Mouse (Mus musculus): ENCODE data around the gene Zfp27. TPM values are rescaled to one million over a fixed set of nuclear protein-coding genes. Genes with fewer than 3 reads are reported as not detected.
A peak's percentile ranks its signal among the peaks of the same experiment; 100 is the strongest.

Zfp27 gene
- total RNA-seq (2021), result 10 to 100 TPM; 10.9 to 14.7 TPM
- long read RNA-seq, experiment 1, partial matches to known transcripts, result 0 of 15 reads
- long read RNA-seq, experiment 1, other reads (novel, unspliced or antisense), result 10 of 15 reads
- long read RNA-seq, experiment 2, partial matches to known transcripts, result 0 of 15 reads
- long read RNA-seq, experiment 2, other reads (novel, unspliced or antisense), result 10 of 15 reads

DNA sequence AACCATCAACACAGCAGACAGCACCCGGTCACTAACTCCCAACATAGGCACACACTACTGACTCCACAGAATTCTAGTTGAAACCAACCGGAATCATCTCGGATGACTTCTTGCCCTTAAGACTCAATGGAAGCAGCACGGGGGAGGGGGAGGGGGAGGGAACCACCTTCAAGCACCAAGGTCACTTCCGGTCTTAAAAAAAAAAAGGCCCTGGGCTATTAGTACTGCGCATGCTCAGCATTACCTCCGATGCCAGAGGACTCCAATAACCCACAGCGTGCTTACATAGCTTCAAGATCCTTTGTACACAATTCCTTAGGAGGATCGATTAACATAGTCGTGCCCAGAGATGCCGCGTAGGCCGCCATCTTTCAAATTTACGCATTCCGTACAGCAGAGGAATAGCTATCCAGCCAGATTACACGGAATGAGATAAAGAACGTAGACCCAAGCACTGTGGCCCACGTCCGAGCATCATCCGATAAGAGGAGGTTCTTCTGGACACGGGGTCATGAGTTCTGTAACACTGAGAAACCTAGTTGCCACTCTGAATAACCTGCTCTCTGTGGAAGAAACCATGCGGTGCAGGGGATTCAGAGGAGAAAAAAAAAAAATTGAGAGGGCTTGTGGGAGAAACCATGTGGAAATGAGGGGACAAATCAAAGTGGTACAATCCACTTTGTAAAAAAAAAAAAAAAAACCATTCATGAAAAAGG is at the start of gene Zfp27:
Gene Zfp27, minus strand, starts transcription at position 607 of the 716 bp plus-strand sequence.
- DNase-seq (ENCODE audit: low spot score in 2 of 2), result peak in 1 of 2 experiments; percentile 37

DNA sequence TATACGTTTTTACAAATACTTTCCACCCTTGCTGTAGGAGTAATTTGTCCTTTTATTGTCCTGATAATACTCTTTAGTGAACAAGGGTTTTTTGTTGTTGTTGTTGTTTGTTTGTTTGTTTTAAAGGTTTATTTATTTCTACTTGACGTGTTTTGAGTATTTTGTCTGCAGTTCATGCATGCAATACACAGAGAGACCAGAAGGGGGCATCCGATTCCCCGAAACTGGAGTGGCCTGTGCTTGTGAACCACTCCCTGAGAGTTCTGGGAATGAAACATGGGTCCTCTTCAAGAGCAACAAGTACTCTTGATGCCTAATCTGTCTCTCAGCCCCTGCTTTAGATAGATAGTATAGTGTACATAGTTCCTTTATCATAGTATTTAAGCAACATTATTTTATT is 48.4 kb upstream of the Zfp27 start:
- peak in 1 of 2 experiments; percentile 38 for DNase-seq (ENCODE audit: low spot score in 2 of 2)

DNA sequence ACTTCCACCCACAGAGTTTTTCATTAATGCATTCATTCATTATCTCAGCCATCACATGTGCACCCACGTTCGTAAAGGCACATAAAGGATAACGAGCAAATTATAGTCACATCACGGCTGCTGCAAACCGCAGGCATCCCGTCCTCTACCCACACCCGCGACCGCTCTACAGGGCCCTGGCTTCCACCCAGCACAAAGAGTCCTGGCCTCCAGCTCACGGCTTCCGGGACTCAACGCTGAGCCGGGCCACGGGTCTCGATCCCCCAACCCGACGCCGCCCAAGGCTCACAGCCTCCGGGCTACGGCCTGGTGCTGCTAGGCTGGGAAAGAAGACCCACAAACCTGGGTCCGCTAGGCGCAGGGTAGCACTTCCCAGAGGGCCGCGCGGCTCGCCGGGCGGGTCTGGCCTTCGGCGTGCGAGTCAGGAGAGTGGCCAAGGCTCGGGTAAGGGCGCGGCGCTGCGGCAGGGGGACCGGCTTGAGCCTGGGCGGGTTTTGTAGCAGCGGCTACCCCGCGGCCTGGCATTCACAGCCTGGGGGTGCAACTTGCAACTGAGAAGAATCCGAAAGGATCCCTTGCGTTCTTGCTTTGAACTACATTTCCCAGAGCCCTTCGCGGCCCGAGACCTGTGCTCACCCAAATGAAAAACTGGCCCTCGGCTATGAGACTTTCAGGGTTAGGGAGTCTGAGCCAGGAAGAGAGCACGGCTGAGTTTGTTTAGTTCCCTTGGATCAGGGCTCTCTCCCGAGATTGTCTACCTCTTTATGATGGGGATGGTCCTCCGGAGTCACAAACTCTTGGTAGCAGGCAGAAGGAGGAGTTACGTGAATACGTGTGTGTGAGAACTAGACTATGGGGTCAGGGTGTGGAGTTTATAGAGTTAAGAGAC is 47.4 kb upstream of the Zfp27 start, which contains the start of gene Zfp74:
Gene Zfp74, minus strand, starts transcription at position 577 of the 889 bp plus-strand sequence.
- peak; percentile 52 to 77 for DNase-seq (ENCODE audit: low spot score in 2 of 2)

DNA sequence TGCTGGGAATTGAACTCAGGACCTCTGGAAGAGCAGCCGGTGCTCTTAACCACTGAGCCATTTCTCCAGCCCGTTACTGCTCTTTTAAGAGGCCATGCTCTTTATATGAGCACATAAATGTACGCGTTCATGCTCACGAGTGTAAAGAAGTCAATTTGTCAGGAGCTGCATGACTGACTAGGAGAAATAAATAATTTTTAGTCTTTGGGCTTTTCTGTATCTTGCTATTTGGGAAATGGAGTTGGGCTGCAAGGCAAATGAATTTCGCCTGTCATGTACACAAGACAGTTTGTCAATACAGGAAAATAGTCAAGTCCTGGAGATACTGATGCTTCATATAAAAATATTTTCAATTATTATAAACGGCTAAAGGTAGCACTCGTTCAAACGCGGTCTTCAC is 46.7 kb upstream of the Zfp27 start:
- DNase-seq (ENCODE audit: low spot score in 2 of 2), result no peak

DNA sequence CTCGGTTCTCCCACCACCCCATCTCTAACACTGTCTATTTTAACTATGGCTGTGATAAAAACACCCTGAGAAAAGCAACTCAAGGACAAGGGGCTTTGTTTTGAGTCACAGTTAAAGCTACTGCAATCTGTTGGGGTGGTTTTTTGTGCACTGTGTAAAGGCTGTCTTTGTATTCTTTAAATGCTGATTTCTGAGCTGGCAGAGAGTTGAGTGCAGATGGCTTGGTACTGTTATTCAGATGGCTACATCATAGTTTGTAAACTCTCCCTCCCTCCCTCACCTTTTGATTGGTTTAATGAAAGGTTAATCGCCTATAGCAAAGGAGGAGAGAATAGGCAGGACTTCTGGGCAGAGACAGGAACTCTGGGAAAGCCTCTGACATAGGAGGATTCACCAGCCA is 37.8 kb upstream of the Zfp27 start:
- no peak for DNase-seq (ENCODE audit: low spot score in 2 of 2)

DNA sequence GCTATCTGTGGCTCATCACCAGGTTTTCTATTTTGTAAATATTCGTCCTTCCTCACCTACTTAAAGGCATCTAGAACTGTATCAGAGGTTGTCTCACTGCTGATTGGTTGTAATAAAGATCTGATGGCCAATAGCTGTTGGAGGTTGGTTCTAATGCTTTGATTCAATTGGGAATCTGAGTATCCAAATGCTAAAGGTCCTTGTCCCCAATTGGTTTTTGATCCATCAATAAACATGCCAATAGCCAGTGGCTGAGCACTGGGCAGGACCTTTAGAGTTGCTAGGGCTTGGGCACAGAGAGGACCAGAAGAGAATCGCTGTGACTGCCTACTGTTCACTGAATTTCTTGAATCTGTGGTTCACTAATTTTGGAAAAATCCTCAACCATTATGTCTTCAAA is 37.3 kb upstream of the Zfp27 start:
- no peak for DNase-seq (ENCODE audit: low spot score in 2 of 2)

DNA sequence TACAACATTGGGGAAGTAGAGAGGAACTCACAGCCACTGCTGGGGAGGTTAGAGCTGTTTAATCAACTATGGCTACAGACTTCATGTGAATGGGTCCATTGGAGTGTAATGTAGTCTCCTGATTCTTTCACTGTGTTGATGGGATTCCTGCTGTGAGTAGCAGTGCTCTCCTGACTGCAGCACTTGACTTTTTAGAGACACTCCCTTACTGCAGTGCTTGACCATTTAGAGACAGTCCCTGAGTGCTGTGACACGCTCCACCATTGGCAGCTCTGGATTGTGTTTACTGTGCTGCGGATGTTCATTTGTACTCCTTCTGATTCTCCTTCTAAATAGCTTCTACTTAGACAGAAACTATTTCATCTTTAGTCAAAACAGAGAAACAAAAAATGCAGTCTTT is 36.4 kb upstream of the Zfp27 start:
- no peak for DNase-seq (ENCODE audit: low spot score in 2 of 2)

DNA sequence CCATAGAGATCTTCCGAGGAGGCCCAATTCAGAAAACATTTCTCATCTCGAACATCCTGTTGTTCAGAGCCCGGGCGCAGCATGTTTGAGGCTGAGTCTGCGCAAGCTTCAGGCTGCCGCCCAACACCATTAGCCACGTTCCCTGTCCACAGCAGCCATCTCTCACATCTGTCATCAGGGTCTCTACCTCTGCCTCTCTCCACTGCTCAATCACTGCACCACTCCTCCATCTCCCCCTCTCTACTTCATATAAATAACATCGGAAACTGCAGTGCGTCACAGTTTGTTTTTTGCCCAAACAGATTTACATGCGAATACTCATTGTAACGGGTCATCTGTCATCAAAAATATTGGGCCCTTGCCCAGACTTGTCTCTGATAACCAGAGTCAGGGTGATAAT is 34.7 kb upstream of the Zfp27 start:
- no peak for DNase-seq (ENCODE audit: low spot score in 2 of 2)

DNA sequence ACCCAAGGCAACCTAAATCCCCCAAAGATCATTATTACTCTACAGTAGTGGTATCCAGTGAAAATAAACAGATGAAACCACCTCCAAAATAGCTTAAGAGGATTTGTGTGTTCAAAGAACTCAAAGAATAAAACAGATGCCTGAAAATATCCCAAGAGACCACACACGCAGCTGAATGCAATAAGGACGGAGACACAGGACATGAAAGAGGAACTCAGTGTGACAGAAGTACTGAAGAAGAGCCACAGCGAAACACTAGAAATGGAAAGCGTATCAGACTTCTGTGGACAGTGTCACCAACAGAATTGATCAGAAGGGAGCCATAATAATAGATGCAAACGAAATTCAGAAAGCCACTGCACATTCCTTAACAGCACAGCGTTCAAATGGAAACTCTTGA is 32.5 kb upstream of the Zfp27 start:
- DNase-seq (ENCODE audit: low spot score in 2 of 2), result no peak

DNA sequence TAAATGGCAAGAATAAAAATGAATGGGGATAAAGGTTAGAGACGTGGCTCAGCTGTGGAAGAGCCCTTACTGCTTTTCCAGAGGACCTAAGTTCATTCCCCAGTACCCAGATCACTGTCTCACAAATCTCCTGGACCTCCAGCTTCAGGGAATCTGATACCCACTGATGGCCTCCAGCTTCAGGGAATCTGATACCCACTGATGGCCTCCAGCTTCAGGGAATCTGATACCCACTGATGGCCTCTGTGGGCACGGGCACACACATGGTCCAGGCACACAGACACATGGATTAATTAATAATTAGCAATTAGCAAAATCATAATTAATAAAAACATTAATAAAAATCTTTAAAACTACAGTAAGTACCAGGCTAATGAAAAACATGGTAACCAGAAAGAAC is 16.4 kb upstream of the Zfp27 start:
- DNase-seq (ENCODE audit: low spot score in 2 of 2), result no peak

DNA sequence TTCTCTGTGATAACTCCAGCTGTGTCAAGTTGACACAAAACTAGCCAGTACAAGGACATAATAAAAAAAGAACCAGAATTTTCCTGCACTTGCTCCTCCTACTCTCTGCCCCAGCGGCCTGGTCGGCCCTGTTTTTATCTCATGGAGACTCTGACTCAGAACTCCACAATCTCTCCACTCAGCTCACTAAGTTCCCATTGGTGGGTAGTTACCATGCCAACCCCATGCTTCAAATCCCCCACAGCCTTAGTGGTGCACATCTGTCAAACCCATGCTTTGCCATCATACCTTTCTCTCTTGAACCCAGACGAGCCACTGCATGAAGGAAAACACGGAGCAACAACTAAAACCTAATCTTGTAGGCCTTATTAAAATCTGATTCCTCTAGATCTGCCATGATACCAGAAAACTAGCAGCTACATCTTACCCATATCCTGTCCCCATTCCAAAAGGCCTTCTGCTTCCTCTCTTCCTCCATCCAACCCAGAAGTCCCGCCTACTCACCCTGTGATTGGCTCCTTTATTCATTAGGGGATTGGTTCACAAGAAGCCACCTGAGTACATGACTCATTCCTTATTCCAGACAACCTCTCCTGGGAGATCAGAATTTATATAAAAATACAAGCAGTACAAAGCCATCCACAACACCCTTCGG is 15.2 kb upstream of the Zfp27 start:
- no peak for DNase-seq (ENCODE audit: low spot score in 2 of 2)

DNA sequence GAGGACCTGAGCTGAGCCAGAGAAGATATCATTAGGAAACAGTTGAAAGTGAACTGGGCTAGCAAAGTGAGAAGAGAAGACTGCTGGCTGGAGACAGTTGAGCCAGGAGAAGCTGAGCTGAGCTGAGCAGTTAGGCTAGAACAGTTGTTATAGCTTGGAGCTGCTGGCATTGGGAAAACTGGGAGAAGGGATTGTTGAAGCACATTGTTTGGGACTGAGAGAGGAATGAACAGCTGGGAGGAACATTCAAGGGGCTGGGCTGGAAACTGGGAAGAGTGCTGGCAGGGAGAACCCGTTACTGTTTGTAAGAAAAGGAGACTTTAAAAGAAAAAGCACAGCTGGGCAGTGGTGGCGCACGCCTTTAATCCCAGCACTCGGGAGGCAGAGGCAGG is 11.7 kb upstream of the Zfp27 start:
- DNase-seq (ENCODE audit: low spot score in 2 of 2), result no peak

DNA sequence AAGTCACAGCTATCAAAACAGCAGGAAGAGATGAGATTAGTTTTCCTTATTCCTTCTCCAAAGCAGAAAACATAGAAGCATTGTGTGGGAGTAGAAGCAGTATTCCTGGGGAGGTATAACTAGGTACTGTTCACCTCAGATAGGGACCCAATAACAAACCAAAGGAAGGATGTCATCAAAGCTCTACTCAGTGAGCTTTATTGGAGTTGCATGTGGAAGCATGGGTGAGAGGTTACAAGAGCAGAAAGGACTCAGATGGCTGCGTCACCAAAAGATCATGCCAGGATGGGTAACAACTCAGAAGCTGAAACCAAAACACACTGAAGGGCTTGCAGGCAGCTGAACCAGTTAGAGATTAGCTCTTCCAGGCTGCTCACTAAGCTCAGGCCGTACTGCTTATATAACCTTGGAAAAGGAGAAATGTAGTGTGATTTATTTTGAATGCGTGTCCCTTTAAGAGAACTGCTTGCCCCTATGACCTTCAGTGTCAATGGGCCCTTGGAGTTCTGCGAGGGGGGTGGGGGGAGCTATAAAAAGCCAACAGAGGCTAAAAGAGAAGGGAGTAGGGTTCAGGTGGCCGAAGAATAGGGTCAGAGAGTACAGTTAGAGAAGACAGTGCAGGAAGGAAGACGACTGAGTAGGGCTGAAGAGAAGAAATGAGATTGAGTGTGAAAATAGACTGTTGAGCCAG is 11.1 kb upstream of the Zfp27 start:
- no peak for DNase-seq (ENCODE audit: low spot score in 2 of 2)

DNA sequence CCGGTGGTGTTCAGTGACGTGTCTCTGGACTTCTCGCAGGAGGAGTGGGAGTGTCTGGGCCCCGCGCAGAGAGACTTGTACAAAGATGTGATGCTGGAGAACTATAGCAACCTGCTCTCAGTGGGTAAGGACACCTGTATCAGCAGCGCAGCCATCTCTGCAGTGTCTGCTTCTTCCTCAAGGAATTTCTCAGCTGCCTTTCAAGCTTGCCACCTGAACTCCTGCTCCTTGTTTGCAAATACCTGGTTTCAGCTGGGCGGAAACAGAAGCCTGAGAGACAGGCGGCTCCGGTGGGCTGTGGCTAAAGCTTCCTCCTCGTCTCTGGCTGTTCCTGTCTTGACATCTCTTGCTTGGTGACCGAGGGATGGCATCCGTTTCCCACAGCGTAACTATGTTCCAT is 5.8 kb upstream of the Zfp27 start:
- no peak for DNase-seq (ENCODE audit: low spot score in 2 of 2)

DNA sequence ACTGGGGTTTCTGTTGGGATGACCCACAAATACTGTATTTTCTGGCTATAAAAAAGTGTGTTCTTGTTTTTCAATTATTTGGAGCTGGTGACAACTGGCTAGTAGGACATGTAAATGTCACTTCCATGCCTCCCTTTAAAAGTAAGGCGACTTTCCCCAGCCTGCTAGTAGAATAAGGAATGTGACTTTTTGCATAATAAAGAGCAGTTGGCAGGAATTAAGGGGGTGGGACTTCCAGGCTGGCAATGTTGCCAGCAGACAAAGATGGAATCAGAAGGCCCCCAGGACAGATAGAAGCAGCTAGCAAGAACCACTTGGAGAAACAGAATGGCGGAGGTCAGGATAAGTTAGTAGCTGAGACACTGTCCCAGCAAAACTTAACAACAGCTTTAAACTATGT is 3.9 kb upstream of the Zfp27 start:
- no peak for DNase-seq (ENCODE audit: low spot score in 2 of 2)

DNA sequence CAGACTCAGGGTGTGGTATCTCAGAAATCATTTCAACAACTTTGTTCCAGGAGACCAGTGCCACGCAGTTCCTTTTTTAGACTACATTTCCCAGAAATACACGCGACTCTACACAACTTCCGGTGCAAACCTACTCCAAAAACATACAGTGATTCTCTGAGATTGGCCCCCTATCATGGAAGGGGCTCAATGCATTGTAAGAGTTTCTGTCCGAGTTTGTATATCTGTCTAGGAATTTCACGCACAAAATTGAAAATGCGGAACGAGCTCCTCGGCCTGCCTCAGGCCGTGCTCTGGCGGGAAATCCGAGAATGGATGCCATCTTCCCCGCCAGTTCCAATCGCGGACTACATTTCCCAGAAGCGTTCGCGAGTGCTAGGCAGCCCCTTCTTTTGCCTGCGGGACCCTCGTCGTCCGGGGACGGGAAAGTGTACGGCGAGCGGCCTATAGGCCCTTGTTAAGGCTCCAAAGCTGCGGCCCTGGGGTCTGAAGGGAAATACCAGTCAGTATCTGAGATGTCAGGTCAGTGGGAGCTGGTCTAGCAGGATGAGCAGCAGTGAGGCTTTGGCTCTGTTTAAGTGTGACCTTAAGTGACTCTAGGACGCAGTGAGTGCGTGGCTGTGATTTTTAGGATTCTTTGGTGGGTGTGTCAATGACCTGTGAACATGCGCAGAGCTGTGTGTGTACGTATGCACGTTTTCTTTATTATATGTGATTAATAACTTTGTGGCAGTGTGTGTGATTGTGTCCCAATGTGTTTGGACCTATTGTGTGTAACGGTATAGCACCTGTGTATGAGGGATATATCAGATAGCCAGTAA is 2.0 kb upstream of the Zfp27 start, which contains the start of gene Zfp383:
Gene Zfp383, plus strand, starts transcription at position 94 of the 821 bp plus-strand sequence.
- peak; percentile 58 to 84 for DNase-seq (ENCODE audit: low spot score in 2 of 2)

DNA sequence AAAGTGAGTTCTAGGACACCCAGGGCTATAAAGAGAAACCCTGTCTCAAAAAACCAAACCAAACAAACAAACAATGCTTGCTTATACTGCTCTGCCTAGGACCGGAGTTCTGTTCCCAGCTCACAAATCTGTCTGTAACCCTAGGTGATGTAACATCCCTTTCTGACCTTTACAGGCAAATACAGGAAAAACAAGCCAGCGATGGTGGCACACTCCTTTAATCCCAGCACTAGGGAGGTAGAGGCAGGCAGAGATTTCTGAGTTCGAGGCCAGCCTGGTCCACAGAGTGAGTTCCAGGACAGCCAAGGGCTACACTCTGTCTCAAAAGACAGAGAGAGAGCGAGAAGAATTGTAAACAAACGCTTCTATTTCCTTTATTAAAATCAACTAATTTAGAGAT is 834 bp upstream of the Zfp27 start:
- no peak for DNase-seq (ENCODE audit: low spot score in 2 of 2)

DNA sequence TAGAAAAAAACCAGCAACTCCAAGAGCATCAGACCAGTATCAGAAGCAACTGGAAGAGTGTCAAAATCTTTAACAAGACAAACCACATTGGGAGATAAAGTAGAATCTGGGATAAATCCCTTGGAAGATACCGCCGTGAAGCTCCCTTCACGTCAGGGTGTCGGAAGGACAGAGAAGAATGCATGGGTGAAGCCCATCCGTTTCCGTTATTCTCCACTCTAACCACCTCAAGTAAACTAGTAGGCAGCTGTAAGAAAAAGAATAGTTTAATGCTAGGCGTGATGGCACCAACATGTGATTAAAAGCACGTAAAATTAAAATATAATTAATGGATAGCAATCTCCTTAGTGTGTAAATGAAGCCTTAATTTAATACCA is 298 bp upstream of the Zfp27 start:
- no peak for DNase-seq (ENCODE audit: low spot score in 2 of 2)

DNA sequence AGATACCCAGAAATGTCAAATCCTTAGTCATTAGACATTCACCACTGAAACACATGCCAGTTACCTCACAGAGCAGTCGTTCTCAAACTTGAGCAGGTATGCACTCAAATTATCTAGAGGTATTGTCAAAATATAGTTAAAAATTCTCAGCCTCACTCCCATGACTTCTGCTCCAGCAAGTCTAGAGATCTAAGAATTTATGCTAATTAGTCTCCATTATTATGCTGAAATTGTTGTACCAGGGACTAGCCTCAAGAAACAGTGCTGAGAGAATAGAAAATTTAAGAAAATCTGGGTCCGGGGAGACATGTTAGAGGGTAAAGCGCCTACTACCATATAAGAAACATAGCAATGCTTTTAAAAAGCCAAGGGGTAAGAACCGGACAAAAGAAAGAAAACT is 2.3 kb downstream of the Zfp27 start:
- no peak for DNase-seq (ENCODE audit: low spot score in 2 of 2)

DNA sequence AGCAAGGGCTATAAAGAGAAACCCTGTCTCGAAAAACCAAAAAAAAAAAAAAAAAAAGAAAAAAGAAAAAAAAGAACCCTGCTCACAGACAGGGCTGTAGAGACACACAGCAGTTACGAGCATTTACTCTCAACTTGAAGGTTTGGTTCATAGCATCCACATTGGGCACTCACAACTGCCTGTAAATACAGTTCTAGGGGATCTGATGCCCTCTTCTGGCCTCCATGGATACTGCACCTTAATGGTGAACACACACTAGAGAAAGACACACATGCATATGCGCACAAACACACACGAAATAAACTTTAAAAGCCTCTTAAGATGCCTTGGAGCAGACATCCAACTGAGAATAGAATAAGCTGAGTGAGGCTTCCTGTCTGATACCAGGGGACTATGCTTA is 8.0 kb downstream of the Zfp27 start:
- DNase-seq (ENCODE audit: low spot score in 2 of 2), result no peak

Data from gastrocnemius, postnatal 4 days (tissue).